In the genomic region with DNA sequence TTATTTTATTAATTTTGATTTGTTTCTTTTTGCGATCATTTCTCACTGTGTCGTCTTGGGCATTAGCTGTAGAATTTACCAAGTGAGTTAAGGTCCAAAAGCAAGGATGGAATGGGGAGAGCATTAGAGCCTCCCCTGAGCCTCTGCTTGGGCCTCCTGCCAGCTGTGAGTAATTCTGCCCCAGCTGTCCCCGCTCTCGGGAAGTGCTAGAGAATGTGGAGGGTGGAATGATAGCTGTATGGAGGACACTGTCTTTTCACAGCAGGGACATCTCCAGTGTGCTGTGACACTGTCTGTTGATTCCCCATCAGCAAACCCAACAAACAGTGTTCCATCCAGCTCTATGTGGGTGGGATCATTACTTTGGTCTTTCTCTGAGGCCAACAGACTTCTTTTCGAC, we compare ENCODE assay signal across 19 mouse cellular contexts. TPM values are rescaled to one million over a fixed set of nuclear protein-coding genes. Genes with fewer than 3 reads are reported as not detected.
"Had no signal": no experiment of that assay in that cellular context is flagged by ENCODE, and none has a peak within 500 bp of the region (broad histone marks: within the 10 kb centered on the region; RNA-seq: fewer than 3 reads in every experiment).

No protein-coding gene starts in this region.

RNA-seq across cellular contexts. Expression of gene Oog4, which starts 23.4 kb away (rescaled TPM):
- total RNA-seq: layer of hippocampus, adult 18-20 months; layer of hippocampus, postnatal 14 days; left cerebral cortex, adult 8-10 months; left cerebral cortex, postnatal 14 days; left cerebral cortex, postnatal 4 days; monocyte, adult 5-6 weeks; neutrophil, adult 5-6 weeks had no signal
- polyA plus RNA-seq: intestine, postnatal 0 days; kidney, adult 2 months; kidney, embryonic 14.5 days; limb, embryonic 12.5 days; liver, embryonic 12.5 days; liver, embryonic 15.5 days; midbrain, embryonic 10.5 days; midbrain, embryonic 13.5 days; midbrain, embryonic 16.5 days; myocyte; neural tube, embryonic 13.5 days; urinary bladder, adult 2 months had no signal

RNA-seq across cellular contexts. Expression of gene Pramel1, which starts 32.5 kb away (rescaled TPM):
- total RNA-seq: layer of hippocampus, adult 18-20 months; layer of hippocampus, postnatal 14 days; left cerebral cortex, postnatal 4 days; monocyte, adult 5-6 weeks; neutrophil, adult 5-6 weeks had no signal
- polyA plus RNA-seq: intestine, postnatal 0 days; kidney, adult 2 months; kidney, embryonic 14.5 days; limb, embryonic 12.5 days; liver, embryonic 12.5 days; liver, embryonic 15.5 days; midbrain, embryonic 10.5 days; midbrain, embryonic 13.5 days; midbrain, embryonic 16.5 days; myocyte; neural tube, embryonic 13.5 days; urinary bladder, adult 2 months had no signal
